Mouse (Mus musculus) heart, postnatal 10 days (tissue): ENCODE data around the gene Cfap57. TPM values are rescaled to one million over a fixed set of nuclear protein-coding genes. Genes with fewer than 3 reads are reported as not detected.

Source experiments
- DNase-seq, 2 experiments: peaks; one replicate each; pipeline ENCODE4 v3.0.0; 2021
- intact Hi-C: fragments of 180-260 bp; cut with DNase I; formaldehyde crosslinking; loops from one replicate; pipeline ENCODE4 v1.15.1; 2025
- total RNA-seq, 2 experiments: library from RNA; stranded (reverse); gene quantifications; 2 replicates each; pipeline ENCODE4 v1.2.3; 2021

Cfap57 gene
- under 1 TPM; 0.07 to 0.17 TPM for total RNA-seq

DNA sequence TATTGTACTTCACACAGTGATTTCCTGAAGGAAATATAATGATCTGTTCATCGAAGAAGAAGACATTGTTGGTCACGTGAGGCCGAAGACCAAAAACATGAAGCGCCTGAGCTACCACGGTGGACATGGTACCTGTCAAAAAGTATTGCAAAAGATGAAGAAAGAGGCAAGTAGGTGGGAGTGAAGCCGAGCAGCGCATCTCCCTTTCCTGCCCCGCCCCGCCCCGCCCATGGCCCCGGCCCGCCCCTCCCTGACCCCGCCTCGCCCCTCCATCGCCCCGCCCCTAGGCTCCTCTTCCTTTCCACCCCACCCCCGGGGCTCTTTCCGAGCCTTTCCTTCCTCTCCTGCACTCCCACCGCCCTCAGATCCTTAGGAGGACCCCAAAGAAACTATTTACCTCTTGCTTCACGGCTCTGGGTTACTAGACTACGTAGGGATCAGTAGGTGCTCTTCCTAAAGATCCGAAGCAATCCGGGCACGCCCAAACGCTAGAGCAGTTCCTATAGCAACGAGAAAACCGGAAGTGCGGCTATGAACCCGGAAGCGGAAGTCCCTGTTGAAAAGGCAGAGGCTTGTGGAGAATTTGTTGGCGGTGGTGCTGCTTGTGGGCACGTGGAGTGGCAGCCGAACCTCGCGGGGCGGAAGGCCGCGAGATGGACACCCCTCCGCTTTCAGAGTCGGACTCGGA, at the start of gene Cfap57, which contains the start of gene Ebna1bp2:
Cfap57 (minus strand) TSS at position 499 of the 688 bp plus-strand sequence.
Ebna1bp2 (plus strand) TSS at position 521 of the 688 bp plus-strand sequence.
- peak; percentile 94 to 97 for DNase-seq
- intact Hi-C loops: no loop called here

DNA sequence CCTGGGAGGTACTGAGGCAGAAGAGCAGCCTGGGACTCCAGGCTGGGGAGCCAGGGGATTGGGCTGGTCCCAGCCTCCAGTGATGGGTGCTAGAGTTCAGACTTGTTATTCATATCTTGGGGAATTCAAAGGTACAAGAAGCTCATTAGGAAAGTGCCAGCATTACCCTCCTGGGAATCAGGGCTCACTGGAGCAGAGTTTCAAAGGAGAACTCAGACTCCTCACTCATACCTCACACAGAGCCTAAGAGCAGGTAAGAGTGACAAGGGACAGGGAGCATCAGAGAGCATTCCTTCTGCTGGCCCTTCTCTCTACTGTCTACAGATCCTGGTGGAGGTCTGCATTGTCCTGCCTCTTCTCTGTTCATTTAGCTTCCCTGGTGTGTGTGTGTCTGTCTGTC, 38.1 kb upstream of the Cfap57 start, which contains the start of gene Olfr62:
Olfr62 (plus strand) TSS at position 301 of the 400 bp plus-strand sequence.
- intact Hi-C loops: no loop called here
- DNase-seq: no peak

GRCm38 (mm10) chr4:118645234-118645633, 24.7 kb upstream of the Cfap57 start:
- intact Hi-C loops: loop anchor here (1.0 kb wide), 1 partner anchor 343 kb away; no protein-coding TSS in a partner anchor
- peak; percentile 35 to 67 for DNase-seq

DNA sequence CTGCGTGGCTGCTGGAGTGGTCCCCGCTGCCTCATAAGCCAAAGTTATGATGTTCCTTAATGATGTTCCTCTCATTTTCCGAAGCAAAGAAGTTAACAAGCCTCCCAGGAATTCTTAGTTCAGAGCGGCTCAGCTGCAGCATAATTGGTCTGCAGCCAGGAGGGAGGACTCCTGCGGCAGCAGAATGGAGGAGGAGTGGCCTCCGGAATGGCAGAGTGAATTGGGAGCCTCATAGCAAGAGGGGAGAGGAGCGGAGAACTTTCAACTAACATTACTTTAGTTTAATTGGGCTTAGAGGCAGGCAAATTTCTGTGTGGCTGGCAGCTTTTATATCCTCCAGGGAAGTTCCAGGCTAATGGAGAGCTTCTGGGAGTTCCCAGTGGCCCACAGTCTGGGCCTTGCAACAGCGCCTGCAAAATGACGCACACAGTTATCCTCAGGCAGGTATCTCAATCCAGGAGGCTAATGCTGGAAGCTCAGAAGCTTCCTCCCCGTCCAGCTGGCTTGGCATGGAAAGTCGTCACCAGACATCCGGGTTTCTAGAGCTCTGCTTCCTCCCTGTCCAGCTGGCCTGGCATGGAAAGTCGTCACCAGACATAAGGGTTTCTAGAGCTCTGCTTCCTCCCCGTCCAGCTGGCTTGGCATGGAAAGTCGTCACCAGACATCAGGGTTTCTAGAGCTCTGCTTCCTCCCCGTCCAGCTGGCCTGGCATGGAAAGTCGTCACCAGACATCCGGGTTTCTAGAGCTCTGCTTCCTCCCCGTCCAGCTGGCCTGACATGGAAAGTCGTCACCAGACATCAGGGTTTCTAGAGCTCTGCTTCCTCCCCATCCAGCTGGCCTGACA, 22.0 kb upstream of the Cfap57 start:
- intact Hi-C loops: no loop called here
- DNase-seq: peak; percentile 31 to 52

DNA sequence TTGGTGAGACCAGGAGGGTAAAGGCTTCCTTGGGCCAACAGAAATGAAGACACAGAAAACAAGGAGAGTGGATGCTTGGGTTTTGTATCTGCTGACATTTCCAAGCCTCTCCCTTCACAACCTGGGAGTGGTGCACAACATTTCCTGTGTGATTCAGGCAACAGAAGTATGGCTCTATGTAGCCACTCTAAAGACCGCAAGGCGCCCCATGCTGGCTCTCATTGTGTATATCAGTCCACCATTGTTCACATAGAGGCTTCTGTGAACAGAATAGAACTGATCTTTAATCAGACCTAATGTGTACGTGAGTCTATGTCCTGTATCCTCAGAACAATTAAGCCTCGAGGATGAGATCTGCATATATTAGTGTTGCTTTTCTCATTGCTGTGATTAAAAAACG, 9.7 kb upstream of the Cfap57 start:
- intact Hi-C loops: no loop called here
- DNase-seq: no peak

GRCm38 (mm10) chr4:118621781-118622180, 1.2 kb upstream of the Cfap57 start:
- no peak for DNase-seq
- intact Hi-C loops: no loop called here

DNA sequence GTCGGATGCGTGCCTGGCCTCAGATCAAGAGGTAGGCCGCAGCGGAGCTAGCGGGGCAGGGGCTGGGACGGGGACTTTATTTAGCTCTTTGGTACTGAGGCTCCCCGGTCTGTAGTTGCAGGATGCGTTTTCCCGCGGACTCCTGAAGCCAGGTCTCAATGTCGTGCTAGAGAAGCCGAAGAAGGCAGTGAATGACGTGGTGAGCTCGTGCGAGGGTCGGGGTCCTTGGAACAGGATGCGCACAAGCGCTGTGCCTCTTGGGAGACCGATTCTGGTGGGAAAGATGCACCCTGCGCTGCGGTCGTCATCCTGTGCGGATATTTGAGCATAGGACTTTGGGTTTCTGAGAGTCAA, 367 bp upstream of the Cfap57 start:
- no peak for DNase-seq
- intact Hi-C loops: no loop called here

- no peak for DNase-seq
- intact Hi-C loops: no loop called here
These were observed 5.2 kb downstream of the Cfap57 start for GRCm38 (mm10) chr4:118615412-118615811.

- DNase-seq: peak; percentile 30 to 51
- intact Hi-C loops: no loop called here
These were observed 8.0 kb downstream of the Cfap57 start for GRCm38 (mm10) chr4:118612619-118613018.

DNA sequence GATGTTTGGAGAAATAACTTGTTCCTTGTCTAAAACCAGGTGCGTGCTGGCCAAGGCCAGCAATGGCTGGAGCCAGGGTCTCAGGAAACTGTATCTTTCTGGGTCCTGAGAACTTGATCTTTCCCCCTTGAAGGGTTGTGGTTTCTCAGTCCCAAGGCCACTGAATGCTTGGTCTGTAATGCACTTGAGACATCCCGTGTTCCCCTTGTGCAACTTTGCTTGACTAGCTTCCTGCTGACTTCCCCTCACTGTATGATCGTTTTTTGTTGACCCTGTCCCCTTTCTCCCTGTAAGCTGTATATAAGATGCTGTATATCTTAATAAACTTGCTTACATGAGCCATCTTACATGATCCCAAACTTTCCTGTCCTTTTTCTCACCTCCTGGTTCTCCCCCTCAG, 10.7 kb downstream of the Cfap57 start:
- intact Hi-C loops: no loop called here
- DNase-seq: no peak

GRCm38 (mm10) chr4:118604065-118604464, 16.5 kb downstream of the Cfap57 start:
- DNase-seq: no peak
- intact Hi-C loops: no loop called here

- no peak for DNase-seq
- intact Hi-C loops: no loop called here
These were observed 30.8 kb downstream of the Cfap57 start for GRCm38 (mm10) chr4:118589733-118590130.

DNA sequence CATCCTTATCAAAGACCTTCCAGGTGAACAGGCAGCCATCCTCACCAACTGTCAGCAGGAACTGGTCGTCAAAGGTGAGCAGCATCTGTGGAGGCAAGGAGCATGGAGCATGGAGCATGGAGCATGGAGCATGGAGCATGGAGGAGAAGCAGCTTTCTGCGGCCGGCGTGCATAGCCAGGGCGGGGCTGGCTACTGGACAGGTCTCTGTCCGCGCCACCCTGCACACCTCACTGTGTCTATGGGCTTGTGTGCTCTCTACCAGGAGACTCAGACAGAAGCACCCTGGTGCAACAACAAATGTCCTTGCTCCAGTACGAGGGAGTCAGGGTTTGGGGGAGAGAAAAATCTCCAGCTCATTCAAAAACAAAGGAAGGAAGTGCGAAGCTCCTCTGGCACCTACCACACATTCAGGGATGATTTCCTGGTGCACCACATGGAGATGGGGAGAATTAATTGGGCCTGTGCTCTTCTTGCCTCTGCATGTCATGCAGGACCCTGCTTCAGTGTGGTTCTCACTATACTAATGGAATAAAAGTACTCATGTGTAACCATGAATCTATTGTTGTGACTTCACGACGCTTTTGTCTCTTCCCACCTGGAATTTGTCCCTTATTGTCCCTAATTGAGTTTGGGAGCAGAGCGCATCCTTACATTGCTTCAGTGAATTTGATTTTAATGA, 31.4 kb downstream of the Cfap57 start:
- intact Hi-C loops: no loop called here
- no peak for DNase-seq

GRCm38 (mm10) chr4:118582629-118583028, 37.9 kb downstream of the Cfap57 start:
- DNase-seq: no peak
- intact Hi-C loops: no loop called here

- DNase-seq: no peak
- intact Hi-C loops: no loop called here
These were observed 39.1 kb downstream of the Cfap57 start for GRCm38 (mm10) chr4:118581508-118581907.

GRCm38 (mm10) chr4:118579313-118579712, 41.3 kb downstream of the Cfap57 start:
- intact Hi-C loops: loop anchor here (5.0 to 10.0 kb wide), 2 partner anchors 362 to 485 kb away; no protein-coding TSS in a partner anchor
- DNase-seq: peak in 1 of 2 experiments; percentile 54

GRCm38 (mm10) chr4:118576097-118576496, 44.5 kb downstream of the Cfap57 start:
- peak; percentile 82 to 91 for DNase-seq
- intact Hi-C loops: loop anchor here (5.0 to 10.0 kb wide), 2 partner anchors 359 to 481 kb away; no protein-coding TSS in a partner anchor

DNA sequence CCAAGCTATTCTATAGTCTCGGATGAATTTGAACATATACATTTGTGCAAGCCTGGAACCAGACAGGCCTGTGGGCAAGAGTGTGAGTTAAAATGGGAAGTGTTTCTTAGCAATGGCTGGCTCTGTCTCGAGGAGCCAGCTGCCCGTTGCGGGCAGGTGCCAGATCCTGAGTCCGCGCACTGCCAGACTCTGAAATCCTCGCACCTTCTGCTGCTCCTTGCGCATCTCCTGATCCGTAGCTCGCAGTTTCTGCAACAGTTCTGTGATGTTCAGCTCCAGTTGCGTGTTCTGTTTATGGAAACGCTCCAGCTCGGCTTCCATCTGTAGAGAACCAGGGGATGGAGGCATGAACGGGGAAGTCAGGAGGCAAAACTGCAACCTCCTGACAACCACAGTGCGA, 49.1 kb downstream of the Cfap57 start:
- intact Hi-C loops: loop anchor here (10.0 kb wide), 1 partner anchor 477 kb away; no protein-coding TSS in a partner anchor

DNA sequence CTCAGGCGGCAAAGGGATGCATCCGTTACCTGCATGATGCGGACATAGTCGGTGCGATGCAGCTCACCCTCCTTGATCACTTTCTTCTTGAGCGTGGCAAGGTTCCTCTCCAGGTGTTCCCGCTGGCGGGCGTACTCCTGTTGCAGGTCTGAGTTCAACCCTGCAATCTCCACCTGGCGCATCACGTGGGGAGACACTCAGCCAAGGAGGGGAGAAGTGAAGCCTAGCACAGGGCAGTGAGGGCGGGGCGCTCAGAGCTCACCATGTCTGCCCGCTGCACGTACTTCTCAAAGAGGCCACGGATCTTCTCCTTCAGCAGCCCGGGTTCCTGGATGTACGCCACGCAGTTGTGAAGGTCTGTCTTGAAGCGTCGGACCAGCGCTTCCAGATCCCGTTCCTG, 51.3 kb downstream of the Cfap57 start:
- intact Hi-C loops: loop anchor here (5.0 kb wide), 2 partner anchors 122 to 142 kb away; partner anchors contain the start of gene Elovl1
- no peak for DNase-seq

More for the DNA sequence above, 49.1 kb downstream of the Cfap57 start:
- DNase-seq: no peak

DNA sequence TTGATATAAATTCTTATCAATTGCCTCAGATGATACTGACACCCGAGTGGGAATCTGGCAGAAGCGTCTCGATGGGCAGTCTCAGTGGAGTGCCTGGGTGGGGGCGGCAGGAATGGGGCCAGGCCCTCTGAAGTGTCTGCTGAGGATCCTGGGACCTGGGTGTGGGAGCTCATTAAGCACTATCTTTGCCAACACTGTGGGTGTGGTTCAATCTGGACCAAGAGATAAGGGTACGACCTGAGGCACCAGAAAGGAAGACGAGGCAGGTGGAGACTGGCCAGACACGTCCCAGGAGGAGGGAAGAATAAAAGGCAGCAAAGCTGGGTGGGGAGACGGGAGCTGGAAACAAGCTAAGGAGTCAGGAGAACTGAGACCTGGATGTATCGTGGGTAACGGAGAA, 51.9 kb downstream of the Cfap57 start:
- DNase-seq: no peak
- intact Hi-C loops: loop anchor here (5.0 kb wide), 2 partner anchors 121 to 141 kb away; partner anchors contain the start of gene Elovl1
